Mouse (Mus musculus) ES-E14 (cell line): ENCODE measurements around the gene 4933416C03Rik.

ENCODE experiments used
- CHD2 ChIP-seq: IDR thresholded peaks from 2 replicates; pipeline ENCODE4 v1.6.1; 2014; ENCODE audit warnings: mild to moderate bottlenecking, low read depth, low read length, inconsistent platforms
- HCFC1 ChIP-seq: IDR thresholded peaks from 2 replicates; pipeline ENCODE4 v1.6.1; 2012; ENCODE audit warnings: low read length, inconsistent platforms, borderline replicate concordance; ENCODE audit not compliant: insufficient read depth
- MAFK ChIP-seq: IDR thresholded peaks from 2 replicates; pipeline ENCODE4 v1.6.1; 2014; ENCODE audit warnings: mild to moderate bottlenecking, low read depth, low read length, inconsistent platforms; ENCODE audit not compliant: insufficient read depth
- ZC3H11A ChIP-seq: IDR thresholded peaks from 2 replicates; pipeline ENCODE4 v1.6.1; 2012; ENCODE audit warnings: low read depth, mild to moderate bottlenecking, inconsistent platforms, low read length, borderline replicate concordance
- ZNF384 ChIP-seq: IDR thresholded peaks from 2 replicates; pipeline ENCODE4 v1.6.1; 2012; ENCODE audit warnings: low read depth, low read length, inconsistent platforms

DNA sequence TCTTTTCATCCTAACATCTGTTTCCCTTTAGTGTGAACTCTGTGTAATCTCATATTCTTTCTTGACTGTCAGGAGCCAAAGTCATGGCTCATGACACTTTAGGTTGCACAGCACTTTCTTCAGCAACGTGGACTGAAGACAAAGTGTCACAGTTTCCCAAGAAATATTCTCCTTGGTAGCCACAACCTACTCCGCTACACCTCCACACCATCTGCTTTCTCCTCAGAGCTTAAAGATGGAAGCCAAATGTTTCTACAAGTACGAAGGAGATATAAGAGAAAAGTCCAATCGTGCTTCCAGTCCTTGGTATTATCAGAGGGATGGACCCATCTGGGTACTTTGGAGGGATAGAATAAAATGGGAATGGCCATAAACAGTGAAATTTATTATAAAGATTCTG is 18.5 kb upstream of the 4933416C03Rik start:
- TF ChIP-seq ZNF384 (no peak), MAFK (no peak), HCFC1 (no peak), CHD2 (no peak), ZC3H11A (no peak)
